Mouse (Mus musculus): ENCODE results near the gene Daam1.

Gene Daam1

GRCm38 (mm10) chr12:71941290-71941689 is 110.4 kb downstream of the Daam1 start:
- no peak for DNase-seq

- DNase-seq = no peak
Observed at GRCm38 (mm10) chr12:71943112-71943511, 112.2 kb downstream of the Daam1 start.

GRCm38 (mm10) chr12:71943646-71944045 is 112.8 kb downstream of the Daam1 start:
- no peak for DNase-seq

- DNase-seq = no peak
Observed at GRCm38 (mm10) chr12:71945844-71946243, 115.0 kb downstream of the Daam1 start.

- DNase-seq = no peak
Observed at GRCm38 (mm10) chr12:71946448-71946847, 115.6 kb downstream of the Daam1 start.

GRCm38 (mm10) chr12:71948972-71949371 is 118.1 kb downstream of the Daam1 start:
- no peak for DNase-seq

GRCm38 (mm10) chr12:71949606-71950005 is 118.7 kb downstream of the Daam1 start:
- no peak for DNase-seq

- DNase-seq = no peak
Observed at GRCm38 (mm10) chr12:71950095-71950877, 119.4 kb downstream of the Daam1 start.

GRCm38 (mm10) chr12:71954180-71954935 is 123.5 kb downstream of the Daam1 start:
- no peak for DNase-seq

GRCm38 (mm10) chr12:71956980-71957379 is 126.1 kb downstream of the Daam1 start:
- no peak for DNase-seq

GRCm38 (mm10) chr12:71957496-71957895 is 126.6 kb downstream of the Daam1 start:
- no peak for DNase-seq

GRCm38 (mm10) chr12:71959351-71959991 is 128.6 kb downstream of the Daam1 start:
- no peak for DNase-seq

- DNase-seq = no peak
Observed at GRCm38 (mm10) chr12:71961671-71962070, 130.8 kb downstream of the Daam1 start.

- no peak for DNase-seq
Observed at GRCm38 (mm10) chr12:71962616-71963015, 131.7 kb downstream of the Daam1 start.

GRCm38 (mm10) chr12:71968592-71968991 is 137.7 kb downstream of the Daam1 start:
- DNase-seq = no peak

- DNase-seq = no peak
Observed at GRCm38 (mm10) chr12:71969022-71969421, 138.1 kb downstream of the Daam1 start.

- DNase-seq = no peak
Observed at GRCm38 (mm10) chr12:71969439-71969838, 138.6 kb downstream of the Daam1 start.

GRCm38 (mm10) chr12:71969941-71970629 is 139.2 kb downstream of the Daam1 start:
- no peak for DNase-seq

- no peak for DNase-seq
Observed at GRCm38 (mm10) chr12:71970791-71971654, 140.1 kb downstream of the Daam1 start.

GRCm38 (mm10) chr12:71972126-71972525 is 141.2 kb downstream of the Daam1 start:
- DNase-seq = no peak

- peak; percentile 65 for DNase-seq
Observed at GRCm38 (mm10) chr12:71972619-71973266, 141.9 kb downstream of the Daam1 start.

Measured in kidney, postnatal 10 days (tissue).